Mouse (Mus musculus): ENCODE results near the gene Prtn3. TPM values are rescaled to one million over a fixed set of nuclear protein-coding genes. Genes with fewer than 3 reads are reported as not detected.

The Prtn3 gene
- total RNA-seq (2021): 1 to 10 TPM; 4.5 to 5.2 TPM

GRCm38 (mm10) chr10:79874290-79874862 lies at the start of gene Prtn3, which contains the start of gene Plppr3:
Gene Prtn3, plus strand, starts transcription at chr10:79874476.
Gene Plppr3, minus strand, starts transcription at chr10:79874634.
- DNase-seq (ENCODE audit: extremely low spot score in 1 of 2, low spot score in 2 of 2): peak in 1 of 2 experiments; percentile 68
- intact Hi-C loops (cut with DNase I): no loop called here

- no peak for DNase-seq (ENCODE audit: extremely low spot score in 1 of 2, low spot score in 2 of 2)
- intact Hi-C loops (cut with DNase I): loop anchor here (10.0 kb wide), 1 partner anchor 123 kb away; no protein-coding TSS in a partner anchor
These were observed 42.7 kb upstream of the Prtn3 start for GRCm38 (mm10) chr10:79831583-79831982.

GRCm38 (mm10) chr10:79832026-79832785 lies 42.1 kb upstream of the Prtn3 start:
- DNase-seq (ENCODE audit: extremely low spot score in 1 of 2, low spot score in 2 of 2): no peak
- intact Hi-C loops (cut with DNase I): loop anchor here (10.0 kb wide), 1 partner anchor 123 kb away; no protein-coding TSS in a partner anchor

GRCm38 (mm10) chr10:79832786-79833181 lies 41.5 kb upstream of the Prtn3 start:
- DNase-seq (ENCODE audit: extremely low spot score in 1 of 2, low spot score in 2 of 2): no peak
- intact Hi-C loops (cut with DNase I): loop anchor here (10.0 kb wide), 1 partner anchor 122 kb away; no protein-coding TSS in a partner anchor

- peak in 1 of 2 experiments; percentile 84 for DNase-seq (ENCODE audit: extremely low spot score in 1 of 2, low spot score in 2 of 2)
- intact Hi-C loops (cut with DNase I): loop anchor here (2.0 to 10.0 kb wide), 2 partner anchors 90 to 120 kb away; no protein-coding TSS in a partner anchor
These were observed 39.4 kb upstream of the Prtn3 start for GRCm38 (mm10) chr10:79834769-79835398.

- intact Hi-C loops (cut with DNase I): loop anchor here (10.0 kb wide), 1 partner anchor 118 kb away; no protein-coding TSS in a partner anchor
- no peak for DNase-seq (ENCODE audit: extremely low spot score in 1 of 2, low spot score in 2 of 2)
These were observed 37.4 kb upstream of the Prtn3 start for GRCm38 (mm10) chr10:79836918-79837317.

GRCm38 (mm10) chr10:79838151-79838550 lies 36.1 kb upstream of the Prtn3 start:
- intact Hi-C loops (cut with DNase I): loop anchor here (10.0 kb wide), 1 partner anchor 117 kb away; no protein-coding TSS in a partner anchor
- DNase-seq (ENCODE audit: extremely low spot score in 1 of 2, low spot score in 2 of 2): no peak

- no peak for DNase-seq (ENCODE audit: extremely low spot score in 1 of 2, low spot score in 2 of 2)
- intact Hi-C loops (cut with DNase I): no loop called here
These were observed 34.2 kb upstream of the Prtn3 start for GRCm38 (mm10) chr10:79840091-79840490.

GRCm38 (mm10) chr10:79840644-79841551 lies 33.4 kb upstream of the Prtn3 start:
- DNase-seq (ENCODE audit: extremely low spot score in 1 of 2, low spot score in 2 of 2): peak; percentile 73 to 92
- intact Hi-C loops (cut with DNase I): no loop called here

GRCm38 (mm10) chr10:79842322-79842721 lies 32.0 kb upstream of the Prtn3 start:
- intact Hi-C loops (cut with DNase I): no loop called here
- DNase-seq (ENCODE audit: extremely low spot score in 1 of 2, low spot score in 2 of 2): no peak

GRCm38 (mm10) chr10:79843476-79843875 lies 30.8 kb upstream of the Prtn3 start:
- intact Hi-C loops (cut with DNase I): no loop called here

GRCm38 (mm10) chr10:79846553-79846952 lies 27.7 kb upstream of the Prtn3 start:
- DNase-seq (ENCODE audit: extremely low spot score in 1 of 2, low spot score in 2 of 2): no peak
- intact Hi-C loops (cut with DNase I): no loop called here

More at GRCm38 (mm10) chr10:79843476-79843875, 30.8 kb upstream of the Prtn3 start:
- DNase-seq (ENCODE audit: extremely low spot score in 1 of 2, low spot score in 2 of 2): peak in 1 of 2 experiments; percentile 62

GRCm38 (mm10) chr10:79849941-79850628 lies 24.2 kb upstream of the Prtn3 start:
- intact Hi-C loops (cut with DNase I): no loop called here
- DNase-seq (ENCODE audit: extremely low spot score in 1 of 2, low spot score in 2 of 2): no peak

GRCm38 (mm10) chr10:79851653-79852052 lies 22.6 kb upstream of the Prtn3 start:
- no peak for DNase-seq (ENCODE audit: extremely low spot score in 1 of 2, low spot score in 2 of 2)
- intact Hi-C loops (cut with DNase I): no loop called here

GRCm38 (mm10) chr10:79852107-79852789 lies 22.0 kb upstream of the Prtn3 start:
- intact Hi-C loops (cut with DNase I): no loop called here

GRCm38 (mm10) chr10:79852827-79853226 lies 21.4 kb upstream of the Prtn3 start:
- intact Hi-C loops (cut with DNase I): no loop called here
- no peak for DNase-seq (ENCODE audit: extremely low spot score in 1 of 2, low spot score in 2 of 2)

More at GRCm38 (mm10) chr10:79852107-79852789, 22.0 kb upstream of the Prtn3 start:
- DNase-seq (ENCODE audit: extremely low spot score in 1 of 2, low spot score in 2 of 2): peak in 1 of 2 experiments; percentile 64

- peak; percentile 91 to 98 for DNase-seq (ENCODE audit: extremely low spot score in 1 of 2, low spot score in 2 of 2)
- intact Hi-C loops (cut with DNase I): no loop called here
These were observed 20.9 kb upstream of the Prtn3 start for GRCm38 (mm10) chr10:79853392-79853791.
